Mouse (Mus musculus) C2C12 (cell line): ENCODE data around the gene Foxc2. TPM values are rescaled to one million over a fixed set of nuclear protein-coding genes. Genes with fewer than 3 reads are reported as not detected.

ENCODE experiments used
- H3K27me3 ChIP-seq: one replicate; pipeline ENCODE4 v1.6.1; 2011; ENCODE audit not compliant: control insufficient read depth, insufficient read depth, insufficient read length
- H3K36me3 ChIP-seq: one replicate; pipeline ENCODE4 v1.6.1; 2011; ENCODE audit not compliant: control insufficient read depth, insufficient read depth
- H3K4me3 ChIP-seq: one replicate; pipeline ENCODE4 v1.5.1; 2011; ENCODE audit warnings: mild to moderate bottlenecking, control low read depth; ENCODE audit not compliant: poor library complexity, insufficient read depth, severe bottlenecking
- H3K79me2 ChIP-seq: one replicate; pipeline ENCODE4 v1.6.1; 2011; ENCODE audit not compliant: control insufficient read depth, insufficient read depth
- H3K79me3 ChIP-seq: one replicate; pipeline ENCODE4 v1.6.1; 2011; ENCODE audit warnings: low read depth, control low read depth
- H3ac ChIP-seq: one replicate; pipeline ENCODE3; 2011; ENCODE audit warnings: low read depth; ENCODE audit not compliant: control insufficient read depth, insufficient read length
- CEBPB ChIP-seq: IDR thresholded peaks from one replicate; pipeline ENCODE4 v1.6.1; 2011; ENCODE audit warnings: low read depth, mild to moderate bottlenecking, control low read depth, moderate library complexity
- CTCF ChIP-seq: IDR thresholded peaks from one replicate; pipeline ENCODE4 v1.5.1; 2011; ENCODE audit not compliant: control insufficient read depth, insufficient read depth, insufficient read length
- FOSL1 ChIP-seq: IDR thresholded peaks from one replicate; pipeline ENCODE4 v1.8.0; 2011; ENCODE audit warnings: mild to moderate bottlenecking, low read length; ENCODE audit not compliant: poor library complexity, insufficient read depth, severe bottlenecking
- MAX ChIP-seq: IDR thresholded peaks from one replicate; pipeline ENCODE4 v1.6.1; 2011; ENCODE audit warnings: mild to moderate bottlenecking, control low read depth
- MYOD1 ChIP-seq: IDR thresholded peaks from one replicate; pipeline ENCODE4 v1.6.1; 2011; ENCODE audit warnings: low read depth; ENCODE audit not compliant: control insufficient read depth, insufficient read length
- MYOG ChIP-seq: IDR thresholded peaks from one replicate; pipeline ENCODE4 v1.6.1; 2011; ENCODE audit not compliant: control insufficient read depth, insufficient read length; ENCODE audit errors: extremely low read depth
- USF1 ChIP-seq: IDR thresholded peaks from one replicate; pipeline ENCODE4 v1.6.1; 2011; ENCODE audit warnings: low read depth, mild to moderate bottlenecking, control low read depth, moderate library complexity
- polyA plus RNA-seq: library from polyadenylated mRNA; unstranded; fragments of >200 nt; fragmentation: generic; extraction: Trizol; gene quantifications from one replicate; pipeline ENCODE4 v1.2.1, GENCODE M21; 2012; ENCODE audit warnings: missing spikeins

Gene Foxc2
- polyA plus RNA-seq, 1 experiment, result 22.9 TPM

DNA sequence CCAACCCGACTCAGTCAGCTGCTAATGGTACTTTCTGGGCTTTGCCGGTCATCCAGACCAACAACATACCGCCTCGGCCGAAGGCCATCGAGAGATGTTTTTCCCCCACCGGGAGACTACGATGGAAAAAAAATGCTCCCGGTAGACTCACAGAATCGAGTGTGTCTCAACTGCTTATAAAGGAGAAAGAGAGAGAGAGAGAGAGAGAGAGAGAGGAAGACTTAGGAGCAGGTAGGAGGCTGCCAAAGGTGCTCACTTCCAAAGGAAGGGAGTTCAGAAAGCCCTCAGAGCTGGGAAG, 41.2 kb upstream of the Foxc2 start:
- Histone ChIP-seq H3K4me3 (no peak overlapping the region), H3K79me3 (no peaks in the 10 kb centered on the region), H3ac (no peak overlapping the region), H3K79me2 (no peaks in the 10 kb centered on the region), H3K27me3 (peaks cover 94% of the 10 kb centered on the region), H3K36me3 (no peaks in the 10 kb centered on the region)
- no peak for TF ChIP-seq CTCF
- no peak for TF ChIP-seq MYOD1
- TF ChIP-seq MYOG, result no peak
- no peak for TF ChIP-seq USF1
- no peak for TF ChIP-seq FOSL1
- no peak for TF ChIP-seq MAX
- TF ChIP-seq CEBPB, result no peak

GRCm38 (mm10) chr8:121075936-121076335, 40.0 kb upstream of the Foxc2 start:
- Histone ChIP-seq H3K79me3 (no peaks in the 10 kb centered on the region), H3K79me2 (no peaks in the 10 kb centered on the region), H3K27me3 (peaks cover 94% of the 10 kb centered on the region), H3ac (no peak overlapping the region), H3K4me3 (no peak overlapping the region), H3K36me3 (no peaks in the 10 kb centered on the region)
- TF ChIP-seq USF1 (no peak), CTCF (no peak), MYOD1 (no peak), MYOG (no peak), MAX (no peak), FOSL1 (no peak), CEBPB (no peak)

- no peak overlapping the region for H3K4me3 ChIP-seq
- no peaks in the 10 kb centered on the region for H3K79me2 ChIP-seq
- no peaks in the 10 kb centered on the region for H3K79me3 ChIP-seq
- H3ac ChIP-seq, result no peak overlapping the region
- peaks cover 94% of the 10 kb centered on the region for H3K27me3 ChIP-seq
- TF ChIP-seq CTCF (no peak), USF1 (no peak), MAX (no peak), MYOD1 (no peak), CEBPB (no peak), FOSL1 (no peak), MYOG (no peak)
- no peaks in the 10 kb centered on the region for H3K36me3 ChIP-seq
These were observed 39.4 kb upstream of the Foxc2 start for GRCm38 (mm10) chr8:121076555-121076954.

GRCm38 (mm10) chr8:121078721-121079120, 37.2 kb upstream of the Foxc2 start:
- H3K27me3 ChIP-seq, result peaks cover 94% of the 10 kb centered on the region
- no peaks in the 10 kb centered on the region for H3K79me3 ChIP-seq
- no peaks in the 10 kb centered on the region for H3K36me3 ChIP-seq
- H3ac ChIP-seq, result no peak overlapping the region
- TF ChIP-seq MYOD1, result no peak
- TF ChIP-seq USF1, result no peak
- TF ChIP-seq FOSL1, result no peak
- TF ChIP-seq CEBPB, result no peak
- no peak for TF ChIP-seq MYOG
- no peak for TF ChIP-seq MAX
- no peak for TF ChIP-seq CTCF
- H3K79me2 ChIP-seq, result no peaks in the 10 kb centered on the region
- H3K4me3 ChIP-seq, result no peak overlapping the region

DNA sequence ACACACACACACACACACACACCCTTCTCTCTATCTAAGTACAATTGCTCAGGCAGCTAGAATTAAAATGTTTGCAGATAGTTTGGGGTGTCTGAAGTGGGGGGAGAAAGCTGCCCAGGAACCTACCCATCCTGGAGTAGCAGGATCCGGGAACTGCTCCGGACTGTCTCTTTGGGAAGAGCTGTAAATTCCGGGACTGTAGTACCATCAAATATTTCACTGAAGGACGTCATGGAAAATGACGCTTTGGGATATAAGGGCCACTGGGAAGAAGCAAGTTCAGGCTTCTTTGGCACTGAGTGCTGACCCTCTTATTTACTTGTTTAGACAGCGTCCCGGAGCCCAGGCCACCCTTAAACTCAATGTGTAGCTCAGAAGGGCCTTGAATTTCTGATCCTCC, 36.8 kb upstream of the Foxc2 start:
- H3K4me3 ChIP-seq, result no peak overlapping the region
- H3K79me3 ChIP-seq, result no peaks in the 10 kb centered on the region
- peaks cover 94% of the 10 kb centered on the region for H3K27me3 ChIP-seq
- no peak for TF ChIP-seq CTCF
- TF ChIP-seq FOSL1, result no peak
- TF ChIP-seq USF1, result no peak
- H3ac ChIP-seq, result no peak overlapping the region
- no peaks in the 10 kb centered on the region for H3K79me2 ChIP-seq
- H3K36me3 ChIP-seq, result no peaks in the 10 kb centered on the region

DNA sequence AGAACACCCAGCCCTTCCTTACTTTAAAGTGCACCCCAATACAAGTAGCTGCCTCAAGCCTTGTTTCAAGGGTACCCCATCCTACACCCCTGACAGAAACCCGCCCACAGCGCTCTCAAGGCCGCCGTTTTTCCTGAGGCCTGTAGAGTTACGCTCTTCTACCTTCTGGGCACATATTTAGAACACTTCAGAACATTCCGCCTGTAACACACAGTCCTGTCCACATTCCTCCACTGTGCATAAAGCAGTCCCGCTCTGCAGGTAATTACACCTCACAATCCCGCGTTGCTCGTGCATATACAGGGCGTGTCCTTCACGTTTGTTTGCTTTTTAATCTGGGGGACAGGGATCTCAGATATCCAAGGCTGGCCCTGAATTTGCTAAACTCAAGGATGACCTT, 36.0 kb upstream of the Foxc2 start:
- Histone ChIP-seq H3ac (no peak overlapping the region), H3K79me2 (no peaks in the 10 kb centered on the region), H3K4me3 (no peak overlapping the region), H3K36me3 (no peaks in the 10 kb centered on the region), H3K27me3 (peaks cover 94% of the 10 kb centered on the region), H3K79me3 (no peaks in the 10 kb centered on the region)
- TF ChIP-seq MAX (no peak), FOSL1 (no peak), CTCF (no peak), MYOD1 (no peak), USF1 (no peak), CEBPB (no peak), MYOG (no peak)
